Mouse (Mus musculus) liver, embryonic 15.5 days (tissue): ENCODE measurements around the gene Retreg3. TPM values are rescaled to one million over a fixed set of nuclear protein-coding genes. Genes with fewer than 3 reads are reported as not detected.

Experiments
- ATAC-seq: fragments of 200-750 bp; cut with Nextera tagmentation; 2 replicates; pipeline ENCODE4 v1.8.0; 2017; ENCODE audit warnings: moderate number of reproducible peaks, mild to moderate bottlenecking, moderate library complexity; ENCODE audit not compliant: insufficient read depth
- H3K27ac ChIP-seq: fragments of 300-500 bp; sonication (generic); replicated peaks from 2 replicates; pipeline ENCODE4 v1.5.1; 2015; ENCODE audit warnings: mild to moderate bottlenecking, inconsistent platforms
- H3K27me3 ChIP-seq: fragments of 300-500 bp; sonication (generic); 2 replicates; pipeline ENCODE4 v1.6.1; 2015; ENCODE audit warnings: mild to moderate bottlenecking, inconsistent platforms
- H3K36me3 ChIP-seq: fragments of 300-500 bp; sonication (generic); replicated peaks from 2 replicates; pipeline ENCODE4 v1.6.1; 2015; ENCODE audit warnings: moderate library complexity, mild to moderate bottlenecking, inconsistent platforms
- H3K4me1 ChIP-seq: fragments of 300-500 bp; sonication (generic); replicated peaks from 2 replicates; pipeline ENCODE4 v1.6.1; 2015; ENCODE audit warnings: inconsistent platforms
- H3K4me2 ChIP-seq: fragments of 300-500 bp; sonication (generic); 2 replicates; pipeline ENCODE4 v1.6.1; 2015; ENCODE audit warnings: moderate library complexity, mild to moderate bottlenecking, inconsistent platforms
- H3K4me3 ChIP-seq: fragments of 300-500 bp; sonication (generic); replicated peaks from 2 replicates; pipeline ENCODE4 v1.5.1; 2015; ENCODE audit warnings: mild to moderate bottlenecking, inconsistent platforms
- H3K9ac ChIP-seq: fragments of 300-500 bp; sonication (generic); 2 replicates; pipeline ENCODE4 v1.6.1; 2015; ENCODE audit warnings: moderate library complexity, mild to moderate bottlenecking, inconsistent platforms
- H3K9me3 ChIP-seq: fragments of 300-500 bp; sonication (generic); replicated peaks from 2 replicates; pipeline ENCODE4 v1.6.1; 2016; ENCODE audit warnings: inconsistent platforms
- WGBS: fragments of 180-500 bp; shearing (Covaris S2); methylation state at CpG from one replicate; pipeline ENCODE4 v1.1.7; 2015; ENCODE audit warnings: mixed read lengths; ENCODE audit not compliant: insufficient replicate concordance; 5-methylcytosine and 5-hydroxymethylcytosine counted together
- polyA plus RNA-seq: library from polyadenylated mRNA; unstranded; fragments of >200 nt; fragmentation: Nextera tagmentation; extraction: Ambion mirVana; gene quantifications from 2 replicates; pipeline ENCODE4 v1.2.1, GENCODE M21; 2015

Retreg3 gene
- polyA plus RNA-seq, 1 experiment from 2014 or later: 13.6 TPM

DNA sequence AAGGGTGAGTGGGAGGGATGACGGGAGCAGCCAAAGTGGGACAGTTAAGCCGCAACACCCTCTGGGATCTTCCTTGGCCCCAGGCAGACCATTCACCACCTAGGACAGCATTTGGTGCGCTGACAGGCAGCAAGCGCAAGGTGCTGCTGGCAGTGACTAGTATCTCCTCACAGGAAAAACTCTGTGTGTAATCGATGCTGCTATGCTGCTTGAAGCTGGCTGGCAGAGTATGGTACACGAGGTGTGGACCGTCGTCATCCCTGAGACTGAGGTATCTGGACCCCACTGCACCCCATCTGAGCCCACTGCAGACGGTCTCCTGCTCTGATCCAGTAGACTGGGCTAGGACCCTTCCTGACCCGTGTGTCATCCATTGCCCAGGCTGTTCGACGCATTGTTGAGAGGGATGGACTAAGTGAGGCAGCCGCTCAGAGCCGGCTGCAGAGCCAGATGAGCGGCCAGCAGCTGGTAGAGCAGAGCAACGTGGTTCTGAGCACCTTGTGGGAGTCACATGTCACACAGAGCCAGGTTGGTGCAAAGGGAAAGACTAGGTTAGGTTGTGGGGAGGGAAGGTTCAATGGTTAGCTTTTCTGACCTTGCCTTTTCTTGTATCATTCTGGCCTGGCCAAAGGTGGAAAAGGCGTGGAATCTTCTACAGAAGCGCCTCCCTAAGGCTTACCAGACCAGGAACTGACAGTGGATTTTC lies 33.9 kb downstream of the Retreg3 start:
- Histone ChIP-seq H3K4me1 (peaks cover 70% of the 10 kb centered on the region), H3K4me2 (peak overlapping the region; percentile 92), H3K27ac (peak overlapping the region; percentile 84)

DNA sequence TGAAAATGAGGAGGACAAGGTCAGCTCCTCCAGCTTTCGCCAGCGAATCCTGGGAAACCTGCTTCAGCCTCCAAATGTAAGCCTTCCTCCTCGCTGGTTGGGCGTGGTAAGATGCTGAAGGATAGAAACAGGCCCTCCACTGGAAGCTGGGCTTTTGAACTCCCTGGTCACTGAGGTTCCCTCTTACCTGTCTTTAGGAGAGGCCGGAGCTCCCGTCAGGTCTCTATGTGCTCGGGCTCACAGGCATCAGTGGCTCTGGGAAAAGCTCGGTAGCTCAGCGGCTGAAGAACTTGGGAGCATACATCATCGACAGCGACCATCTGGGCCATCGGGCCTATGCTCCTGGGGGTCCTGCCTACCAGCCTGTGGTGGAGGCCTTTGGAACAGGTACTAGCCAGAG lies 34.9 kb downstream of the Retreg3 start:
- WGBS: 84% methylated on average over 12 of the region's 12 CpGs
- H3K4me2 ChIP-seq: no peak overlapping the region
- H3K36me3 ChIP-seq: peaks cover 26% of the 10 kb centered on the region
- H3K27ac ChIP-seq: no peak overlapping the region
- H3K4me3 ChIP-seq: no peak overlapping the region
- H3K27me3 ChIP-seq: peaks cover 22% of the 10 kb centered on the region
- H3K9me3 ChIP-seq: no peaks in the 10 kb centered on the region
- ATAC-seq: no peak
- H3K9ac ChIP-seq: no peak overlapping the region
- peaks cover 71% of the 10 kb centered on the region for H3K4me1 ChIP-seq

More for the DNA sequence above, 33.9 kb downstream of the Retreg3 start:
- no peaks in the 10 kb centered on the region for H3K9me3 ChIP-seq
- H3K36me3 ChIP-seq: peaks cover 35% of the 10 kb centered on the region
- WGBS: 86% methylated on average over 18 of the region's 18 CpGs
- peaks cover 12% of the 10 kb centered on the region for H3K27me3 ChIP-seq
- ATAC-seq: no peak
- H3K4me3 ChIP-seq: no peak overlapping the region
- peak overlapping the region; percentile 78; the same call in 1 of the 2 replicates for H3K9ac ChIP-seq

- H3K36me3 ChIP-seq: peaks cover 20% of the 10 kb centered on the region
- WGBS: 85% methylated on average over 14 of the region's 14 CpGs
- no peak for ATAC-seq
Measured at GRCm38 (mm10) chr11:101084246-101084645, 35.4 kb downstream of the Retreg3 start.

GRCm38 (mm10) chr11:101083083-101083697 lies 36.5 kb downstream of the Retreg3 start:
- no peak for ATAC-seq
- peaks cover 73% of the 10 kb centered on the region for H3K4me1 ChIP-seq
- WGBS: 30% methylated on average over 19 of the region's 19 CpGs

More at GRCm38 (mm10) chr11:101084246-101084645, 35.4 kb downstream of the Retreg3 start:
- Histone ChIP-seq H3K9me3 (no peaks in the 10 kb centered on the region), H3K4me1 (peaks cover 77% of the 10 kb centered on the region), H3K27ac (no peak overlapping the region), H3K27me3 (peaks cover 28% of the 10 kb centered on the region), H3K9ac (no peak overlapping the region), H3K4me3 (no peak overlapping the region), H3K4me2 (no peak overlapping the region)

GRCm38 (mm10) chr11:101082208-101083082 lies 37.2 kb downstream of the Retreg3 start, which contains the start of gene Coasy:
Gene Coasy, plus strand, starts transcription at chr11:101082565.
- WGBS: under 1% methylated on average over 51 of the region's 51 CpGs
- Histone ChIP-seq H3K27me3 (peaks cover 46% of the 10 kb centered on the region), H3K4me2 (peak within 1 kb of the TSS; percentile 98), H3K27ac (peak within 1 kb of the TSS; percentile 89), H3K4me1 (peaks cover 65% of the 10 kb centered on the region), H3K36me3 (peaks cover 13% of the 10 kb centered on the region; the same call in 1 of the 2 replicates), H3K4me3 (peak within 1 kb of the TSS; percentile 79), H3K9me3 (no peaks in the 10 kb centered on the region), H3K9ac (peak within 1 kb of the TSS; percentile 88)
- peak; percentile 82 for ATAC-seq

More at GRCm38 (mm10) chr11:101083083-101083697, 36.5 kb downstream of the Retreg3 start:
- peak overlapping the region; percentile 88 for H3K9ac ChIP-seq
- H3K36me3 ChIP-seq: peaks cover 13% of the 10 kb centered on the region; the same call in 1 of the 2 replicates
- peak overlapping the region; percentile 98 for H3K4me2 ChIP-seq
- peaks cover 38% of the 10 kb centered on the region for H3K27me3 ChIP-seq
- peak overlapping the region; percentile 89 for H3K27ac ChIP-seq
- H3K9me3 ChIP-seq: no peaks in the 10 kb centered on the region
- peak overlapping the region; percentile 79 for H3K4me3 ChIP-seq

- H3K9me3 ChIP-seq: no peaks in the 10 kb centered on the region
- ATAC-seq: no peak
- peaks cover 53% of the 10 kb centered on the region for H3K27me3 ChIP-seq
- peak overlapping the region; percentile 39; the same call in 1 of the 2 replicates for H3K9ac ChIP-seq
- peak overlapping the region; percentile 98 for H3K4me2 ChIP-seq
- 7% methylated on average over 10 of the region's 10 CpGs for WGBS
- H3K27ac ChIP-seq: peak overlapping the region; percentile 89
- peaks cover 13% of the 10 kb centered on the region; the same call in 1 of the 2 replicates for H3K36me3 ChIP-seq
- peaks cover 61% of the 10 kb centered on the region for H3K4me1 ChIP-seq
- H3K4me3 ChIP-seq: peak overlapping the region; percentile 79
Measured at GRCm38 (mm10) chr11:101081659-101082058, 38.0 kb downstream of the Retreg3 start.

DNA sequence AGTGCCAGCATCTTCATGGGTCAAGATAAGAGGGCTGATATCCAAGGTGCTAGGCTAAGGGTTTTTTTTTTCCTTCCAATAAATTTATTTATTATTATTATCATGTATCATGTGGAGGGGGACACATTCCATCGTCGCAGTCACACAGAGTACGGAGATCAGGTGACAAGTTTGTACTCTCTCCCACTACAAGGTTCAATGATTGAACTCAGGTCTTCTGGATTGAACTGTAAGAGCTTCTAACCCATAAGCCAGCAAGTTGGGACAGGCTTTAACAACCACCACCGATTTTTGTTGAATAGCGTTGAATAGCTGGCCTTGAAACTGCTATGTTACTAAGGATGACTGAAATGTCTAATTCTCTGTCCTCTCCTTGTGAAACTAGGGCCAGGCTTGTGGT lies 39.3 kb downstream of the Retreg3 start:
- 67% methylated on average over 5 of the region's 5 CpGs for WGBS
- Histone ChIP-seq H3K9me3 (no peaks in the 10 kb centered on the region), H3K4me1 (peaks cover 48% of the 10 kb centered on the region), H3K4me3 (0 out of 2 replicates have a peak overlapping the region, but pooled peaks have one; percentile 23), H3K36me3 (peaks cover 4% of the 10 kb centered on the region; the same call in 1 of the 2 replicates), H3K9ac (no peak overlapping the region), H3K4me2 (no peak overlapping the region), H3K27ac (no peak overlapping the region), H3K27me3 (peaks cover 63% of the 10 kb centered on the region)
- ATAC-seq: no peak

- Histone ChIP-seq H3K9ac (no peak overlapping the region), H3K4me3 (peak overlapping the region; percentile 23), H3K9me3 (no peaks in the 10 kb centered on the region), H3K27ac (no peak overlapping the region), H3K27me3 (peaks cover 67% of the 10 kb centered on the region), H3K36me3 (peaks cover under 1% of the 10 kb centered on the region; the same call in 1 of the 2 replicates), H3K4me1 (peaks cover 46% of the 10 kb centered on the region), H3K4me2 (peak overlapping the region; percentile 41)
- ATAC-seq: no peak
- 2% methylated on average over 27 of the region's 27 CpGs for WGBS
Measured at GRCm38 (mm10) chr11:101079746-101080145, 39.9 kb downstream of the Retreg3 start.

DNA sequence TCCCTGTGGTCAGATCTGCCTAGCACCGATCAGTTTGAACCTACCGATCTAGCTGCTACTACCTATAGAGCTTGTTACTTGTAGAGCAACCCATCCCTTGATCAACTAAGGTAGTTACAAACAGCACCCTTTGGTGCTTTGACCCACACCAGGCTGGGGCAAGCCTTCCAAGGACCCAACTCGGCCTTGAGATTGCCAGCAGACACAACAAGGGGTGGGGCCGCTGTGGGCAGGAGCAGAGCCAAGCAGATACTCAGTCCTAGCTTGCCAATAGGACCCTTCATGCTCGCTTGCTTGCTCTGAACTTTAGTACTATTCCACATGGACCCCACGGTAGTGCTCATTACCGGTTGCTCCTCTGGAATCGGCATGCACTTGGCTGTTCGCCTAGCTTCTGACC lies 41.6 kb downstream of the Retreg3 start, which contains the start of gene Hsd17b1:
TSS of gene Hsd17b1 (plus strand) at position 291 of the 400 bp plus-strand sequence.
- Histone ChIP-seq H3K36me3 (no peaks in the 10 kb centered on the region), H3K4me1 (peaks cover 30% of the 10 kb centered on the region), H3K27ac (no peak within 1 kb of the TSS), H3K9ac (no peak within 1 kb of the TSS), H3K4me2 (no peak within 1 kb of the TSS), H3K4me3 (no peak within 1 kb of the TSS), H3K9me3 (no peaks in the 10 kb centered on the region), H3K27me3 (peaks cover 79% of the 10 kb centered on the region)
- WGBS: 64% methylated on average over 9 of the region's 9 CpGs
- ATAC-seq: no peak

DNA sequence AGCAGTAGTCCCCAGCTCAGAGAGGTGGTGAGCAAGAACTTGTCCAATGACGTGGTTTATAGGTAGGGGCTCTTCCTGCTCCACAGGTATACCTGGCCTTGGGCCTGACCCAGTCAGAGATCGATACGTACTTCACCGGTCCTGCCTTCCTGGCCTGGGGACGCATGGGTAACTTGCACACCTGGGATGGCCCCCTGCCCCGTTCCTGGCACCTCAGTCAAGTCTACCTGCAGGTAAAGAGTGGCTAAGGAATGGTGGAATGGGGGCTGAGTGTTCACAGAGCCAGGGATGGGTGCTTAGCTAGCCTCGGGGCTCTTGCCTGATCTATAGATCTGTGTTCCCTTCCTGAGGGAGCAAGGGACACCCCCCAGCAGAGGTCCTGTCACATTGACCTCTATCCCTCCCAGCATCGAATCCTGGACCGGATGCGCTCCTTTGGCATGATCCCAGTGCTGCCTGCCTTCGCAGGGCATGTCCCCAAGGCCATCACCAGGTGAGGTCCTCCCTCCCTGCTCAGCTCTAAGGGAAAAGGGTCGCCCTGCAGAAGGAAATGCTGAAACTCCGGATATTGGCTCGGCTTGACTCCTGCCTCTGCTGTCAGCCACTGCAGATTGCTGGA lies 47.8 kb downstream of the Retreg3 start:
- ATAC-seq: no peak
- H3K9ac ChIP-seq: no peak overlapping the region
- no peak overlapping the region for H3K4me2 ChIP-seq
- H3K9me3 ChIP-seq: no peaks in the 10 kb centered on the region
- no peak overlapping the region for H3K27ac ChIP-seq
- peaks cover 75% of the 10 kb centered on the region for H3K27me3 ChIP-seq
- WGBS: 70% methylated on average over 14 of the region's 14 CpGs
- peaks cover 21% of the 10 kb centered on the region for H3K4me1 ChIP-seq
- no peak overlapping the region for H3K4me3 ChIP-seq
- no peaks in the 10 kb centered on the region for H3K36me3 ChIP-seq
